Mouse (Mus musculus): ENCODE measurements around the gene Strap. TPM values are rescaled to one million over a fixed set of nuclear protein-coding genes. Genes with fewer than 3 reads are reported as not detected.

Strap gene
- polyA plus RNA-seq, 1 experiment = 124 TPM

DNA sequence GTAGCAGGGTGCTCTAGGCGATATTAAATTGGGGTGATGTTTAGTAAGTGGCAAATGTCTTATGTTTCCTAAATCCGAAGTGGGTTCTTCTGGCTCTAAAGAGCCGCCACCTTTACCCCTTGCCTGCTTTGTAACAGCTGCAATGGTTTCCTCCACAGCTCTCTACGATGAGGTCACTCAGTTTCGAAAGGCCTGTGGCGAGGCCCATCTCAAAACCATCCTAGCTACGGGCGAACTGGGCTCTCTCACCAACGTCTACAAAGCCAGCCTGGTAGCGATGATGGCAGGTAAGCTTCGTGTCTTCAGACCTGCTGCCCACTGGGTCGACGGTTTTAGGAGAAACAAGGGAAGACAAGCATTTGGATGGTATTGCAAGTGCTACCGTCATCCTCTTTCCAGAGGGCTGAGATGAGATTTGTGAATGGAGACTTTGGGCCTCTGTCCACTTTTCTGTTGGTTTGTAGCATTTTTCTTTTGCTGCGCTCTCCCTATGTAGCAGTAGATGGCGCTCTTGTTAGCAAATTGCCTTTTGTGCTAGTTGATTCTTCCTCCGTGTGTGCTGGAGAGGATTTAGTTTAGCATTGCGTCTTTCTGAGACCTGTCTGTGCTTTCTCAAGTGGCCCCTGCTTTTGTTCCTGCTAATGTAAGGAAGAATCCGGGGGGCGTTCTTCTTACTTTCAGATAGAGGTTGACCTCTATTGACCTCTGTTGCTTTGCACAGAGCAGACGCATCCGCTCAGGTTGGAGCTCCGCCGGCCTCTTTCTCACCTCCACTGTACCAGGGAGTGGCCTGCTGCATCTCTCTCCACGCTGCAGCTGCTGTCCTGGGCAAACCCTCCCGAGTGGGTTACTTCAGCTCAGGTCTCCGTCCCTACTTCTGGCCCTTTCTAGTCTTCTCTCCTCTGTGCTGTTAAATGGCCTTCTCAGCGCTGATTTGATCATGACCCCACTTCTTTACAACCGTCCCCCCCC lies 62.0 kb downstream of the Strap start:
- TF ChIP-seq POLR2A (IDR thresholded peaks at IDR 0.05; ENCODE audit: low read depth, low read length) = no peak
- TF ChIP-seq CTCF (IDR thresholded peaks at IDR 0.05; ENCODE audit: borderline replicate concordance, insufficient read depth, low read length) = no peak
- Histone ChIP-seq H3K27ac (ENCODE audit: insufficient read depth, low read length) (no peak overlapping the region), H3K4me1 (ENCODE audit: control insufficient read depth, insufficient read depth, low read length) (no peaks in the 10 kb centered on the region), H3K4me3 (ENCODE audit: insufficient read depth, low read length) (no peak overlapping the region)

DNA sequence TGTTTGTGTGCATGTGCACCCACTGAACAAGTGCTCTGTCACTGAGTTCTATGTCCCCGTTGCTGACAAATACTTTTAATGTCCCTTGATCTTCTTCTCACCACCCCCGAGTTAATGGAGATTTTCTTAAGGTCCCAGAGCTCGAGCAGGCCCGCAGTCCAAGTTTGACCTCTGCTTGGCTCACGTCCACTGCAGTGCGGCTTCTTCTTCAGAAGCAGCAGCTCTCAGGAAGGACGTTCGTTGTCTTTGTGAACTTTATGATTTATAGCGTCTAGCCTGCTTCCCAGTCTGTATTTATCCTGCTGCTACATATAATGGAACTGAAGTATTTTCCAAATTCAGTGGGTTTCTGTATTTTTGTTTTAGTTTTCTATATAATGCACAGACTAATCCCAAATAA lies 64.4 kb downstream of the Strap start:
- TF ChIP-seq POLR2A (IDR thresholded peaks at IDR 0.05; ENCODE audit: low read depth, low read length) = no peak
- no peak for TF ChIP-seq CTCF (IDR thresholded peaks at IDR 0.05; ENCODE audit: borderline replicate concordance, insufficient read depth, low read length)
- Histone ChIP-seq H3K27ac (ENCODE audit: insufficient read depth, low read length) (no peak overlapping the region), H3K4me3 (ENCODE audit: insufficient read depth, low read length) (no peak overlapping the region), H3K4me1 (ENCODE audit: control insufficient read depth, insufficient read depth, low read length) (no peaks in the 10 kb centered on the region)

Other genes starting within 250 kb of the Strap start
- gene Eps8, start 80.2 kb upstream of the Strap start, polyA plus RNA-seq (2011; ENCODE audit: insufficient read length, low read depth, missing spikeins) = 48.4 and 53.6 TPM in 2 replicates
- 24.1 and 24.4 TPM in 2 replicates for gene Dera, start 19.5 kb downstream of the Strap start, polyA plus RNA-seq (2011; ENCODE audit: insufficient read length, low read depth, missing spikeins)

Measured in embryonic fibroblast, embryonic 13.5 days (primary cell).